Mouse (Mus musculus) MEL (cell line): ENCODE data around the gene Rps15a. TPM values are rescaled to one million over a fixed set of nuclear protein-coding genes. Genes with fewer than 3 reads are reported as not detected.
A peak's percentile ranks its signal among the peaks of the same experiment; 100 is the strongest.

ENCODE experiments used
- DNase-seq: peaks from one replicate; pipeline ENCODE4 v3.0.0; 2011; ENCODE audit warnings: low read depth, low spot score
- H3K27ac ChIP-seq: 2 replicates; pipeline ENCODE4 v1.5.1; 2012; ENCODE audit warnings: low read depth, mild to moderate bottlenecking, control low read depth, low read length, moderate library complexity; ENCODE audit not compliant: control insufficient read depth
- H3K27me3 ChIP-seq, 2 experiments: fragments of 150-350 bp in 1 of 2; sonication (generic) in 1 of 2; 2 replicates each; pipeline ENCODE4 v1.6.1; 2012; ENCODE audit warnings: low read length in 2 of 2, mild to moderate bottlenecking in 2 of 2, improper control_type of control experiment in 1 of 2, moderate library complexity in 1 of 2; ENCODE audit not compliant: insufficient read depth in 2 of 2, control insufficient read depth in 1 of 2
- H3K36me3 ChIP-seq, 2 experiments: 2 replicates each; pipeline ENCODE4 v1.6.1; 2012 to 2014; ENCODE audit warnings: low read length in 2 of 2, improper control_type of control experiment in 1 of 2, inconsistent platforms in 1 of 2, mild to moderate bottlenecking in 1 of 2; ENCODE audit not compliant: insufficient read depth in 2 of 2, control insufficient read depth in 1 of 2
- H3K4me1 ChIP-seq, 2 experiments: fragments of 150-350 bp in 1 of 2; sonication (generic) in 1 of 2; 2 replicates each; pipeline ENCODE4 v1.6.1; 2012; ENCODE audit warnings: low read length in 2 of 2, improper control_type of control experiment in 1 of 2, mild to moderate bottlenecking in 1 of 2; ENCODE audit not compliant: insufficient read depth in 2 of 2, control insufficient read depth in 1 of 2
- H3K4me3 ChIP-seq, 2 experiments: fragments of 150-350 bp in 1 of 2; sonication (generic) in 1 of 2; 2 replicates each; pipeline ENCODE4 v1.5.1; 2012; ENCODE audit warnings: low read depth in 2 of 2, low read length in 2 of 2, mild to moderate bottlenecking in 2 of 2, moderate library complexity in 2 of 2, control low read depth in 1 of 2, improper control_type of control experiment in 1 of 2; ENCODE audit not compliant: control insufficient read depth in 1 of 2, insufficient read depth in 1 of 2
- H3K79me2 ChIP-seq: 2 replicates; pipeline ENCODE4 v1.6.1; 2012; ENCODE audit warnings: mild to moderate bottlenecking, low read length, moderate library complexity; ENCODE audit not compliant: control insufficient read depth, poor library complexity, insufficient read depth
- H3K9ac ChIP-seq: 2 replicates; pipeline ENCODE4 v1.6.1; 2012; ENCODE audit warnings: low read depth, mild to moderate bottlenecking, control low read depth, low read length, moderate library complexity; ENCODE audit not compliant: control insufficient read depth, poor library complexity, severe bottlenecking
- H3K9me3 ChIP-seq: fragments of 150-350 bp; sonication (generic); replicated peaks from 2 replicates; pipeline ENCODE4 v1.6.1; 2012; ENCODE audit warnings: mild to moderate bottlenecking, low read length, improper control_type of control experiment, moderate library complexity; ENCODE audit not compliant: insufficient read depth
- BHLHE40 ChIP-seq: IDR thresholded peaks from 2 replicates; pipeline ENCODE4 v1.6.1; 2012; ENCODE audit warnings: low read depth, mild to moderate bottlenecking, inconsistent platforms, low read length, improper control_type of control experiment, borderline replicate concordance
- E2F4 ChIP-seq: IDR thresholded peaks from 2 replicates; pipeline ENCODE4 v1.6.1; 2011; ENCODE audit warnings: low read depth, low read length, improper control_type of control experiment, borderline replicate concordance
- ETS1 ChIP-seq: IDR thresholded peaks from 2 replicates; pipeline ENCODE4 v1.6.1; 2012; ENCODE audit warnings: low read depth, mild to moderate bottlenecking, inconsistent platforms, low read length, improper control_type of control experiment, moderate library complexity
- GABPA ChIP-seq: IDR thresholded peaks from 2 replicates; pipeline ENCODE4 v1.6.1; 2012; ENCODE audit warnings: low read depth, mild to moderate bottlenecking, inconsistent platforms, low read length, improper control_type of control experiment, moderate library complexity
- GATA1 ChIP-seq: IDR thresholded peaks from 2 replicates; pipeline ENCODE4 v1.6.1; 2011; ENCODE audit warnings: low read depth, low read length, improper control_type of control experiment
- KAT2A ChIP-seq: conservative IDR thresholded peaks from 2 replicates; pipeline ENCODE4 v1.6.1; 2012; ENCODE audit warnings: low read depth, low read length, improper control_type of control experiment, inconsistent platforms
- MAX ChIP-seq: IDR thresholded peaks from 2 replicates; pipeline ENCODE4 v1.6.1; 2011; ENCODE audit warnings: low read length, improper control_type of control experiment
- MYB ChIP-seq: IDR thresholded peaks from 2 replicates; pipeline ENCODE4 v1.6.1; 2011; ENCODE audit warnings: mild to moderate bottlenecking, low read depth, low read length, improper control_type of control experiment
- MYC ChIP-seq: IDR thresholded peaks from 2 replicates; pipeline ENCODE4 v1.6.1; 2011; ENCODE audit warnings: low read depth, mild to moderate bottlenecking, low read length, improper control_type of control experiment, moderate library complexity
- POLR2AphosphoS2 ChIP-seq: IDR thresholded peaks from 2 replicates; pipeline ENCODE4 v1.6.1; 2011; ENCODE audit warnings: low read length, improper control_type of control experiment
- SMC3 ChIP-seq: IDR thresholded peaks from 2 replicates; pipeline ENCODE4 v1.6.1; 2011; ENCODE audit warnings: low read depth, low read length, improper control_type of control experiment
- TBP ChIP-seq: IDR thresholded peaks from 2 replicates; pipeline ENCODE4 v1.8.0; 2011; ENCODE audit warnings: low read depth, low read length, improper control_type of control experiment
- UBTF ChIP-seq: IDR thresholded peaks from 2 replicates; pipeline ENCODE4 v1.6.1; 2012; ENCODE audit warnings: low read depth, mild to moderate bottlenecking, inconsistent platforms, low read length, improper control_type of control experiment, moderate library complexity, borderline replicate concordance; ENCODE audit not compliant: insufficient read depth
- ZMIZ1 ChIP-seq: IDR thresholded peaks from 2 replicates; pipeline ENCODE4 v1.6.1; 2012; ENCODE audit warnings: low read depth, mild to moderate bottlenecking, inconsistent platforms, low read length, improper control_type of control experiment, moderate library complexity
- polyA plus RNA-seq, 2 experiments: library from polyadenylated mRNA; stranded (reverse) in 1 of 2; unstranded in 1 of 2; fragments of >175 nt in 1 of 2; fragments of >200 nt in 1 of 2; gene quantifications; 2 replicates each; pipeline versions ENCODE4 v1.2.1 to v1.2.4; 2012; ENCODE audit warnings: low replicate concordance in 2 of 2, low read depth in 1 of 2; ENCODE audit not compliant: insufficient read length in 2 of 2, insufficient read depth in 1 of 2, missing spikeins in 1 of 2
- total RNA-seq: library from RNA; depleted of rRNA; stranded (reverse); fragments of 300-350 nt; gene quantifications from 2 replicates; pipeline ENCODE4 v1.2.3, GENCODE M21; 2012

Rps15a gene
- total and polyA plus RNA-seq, 3 experiments: 589 to 2,420 TPM; not detected in 1

DNA sequence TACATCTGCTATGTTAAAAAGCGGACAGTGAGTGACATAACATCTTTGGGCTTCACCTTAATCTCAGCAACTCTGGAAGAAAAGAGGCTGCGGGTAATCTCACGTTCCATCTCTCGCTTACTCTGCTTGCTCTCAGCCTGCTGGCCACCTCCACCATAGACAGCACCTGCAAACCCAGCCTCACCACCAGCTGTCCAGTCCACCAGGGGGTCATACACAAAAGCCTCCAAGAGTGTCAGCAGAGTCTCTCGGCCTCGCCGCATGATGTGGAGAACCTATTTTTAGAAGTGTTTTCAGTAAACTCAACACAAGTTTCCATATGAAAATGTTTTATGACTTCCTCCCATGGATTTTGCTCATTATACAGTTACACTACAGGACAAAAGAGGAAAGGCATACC lies 40.5 kb upstream of the Rps15a start:
- Histone ChIP-seq H3K9ac (no peak overlapping the region), H3K4me1 (no peaks in the 10 kb centered on the region), H3K79me2 (no peaks in the 10 kb centered on the region), H3K9me3 (no peaks in the 10 kb centered on the region), H3K27me3 (no peaks in the 10 kb centered on the region), H3K36me3 (peaks cover 0 to 26% of the 10 kb centered on the region in 2 experiments; a peak in 2 of 4 replicates), H3K4me3 (no peak overlapping the region), H3K27ac (no peak overlapping the region)
- TF ChIP-seq UBTF (no peak), ZMIZ1 (no peak), TBP (no peak)
- DNase-seq: no peak

DNA sequence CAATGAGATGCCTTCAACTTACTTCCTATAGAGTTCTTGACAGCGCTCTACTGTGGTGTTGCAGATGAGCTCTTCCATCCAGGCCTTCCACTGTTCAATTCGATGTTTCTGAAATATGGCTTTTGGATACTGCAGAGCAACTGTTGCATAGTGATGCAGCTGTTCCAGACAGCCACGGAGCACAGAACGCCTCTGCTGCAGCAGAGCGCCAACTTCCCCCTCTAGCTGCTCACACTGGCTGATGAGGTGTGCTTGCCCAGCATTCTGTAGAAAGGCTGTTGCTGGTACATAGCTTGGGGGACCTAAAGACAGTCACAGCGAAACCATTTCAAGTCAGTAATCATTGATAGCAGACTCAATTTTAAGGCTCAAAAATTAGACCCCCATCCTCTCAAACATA lies 38.2 kb upstream of the Rps15a start:
- H3K79me2 ChIP-seq: no peaks in the 10 kb centered on the region
- H3K4me1 ChIP-seq: no peaks in the 10 kb centered on the region
- H3K36me3 ChIP-seq: peaks cover 0 to 28% of the 10 kb centered on the region in 2 experiments; a peak in 2 of 4 replicates
- no peaks in the 10 kb centered on the region for H3K9me3 ChIP-seq
- H3K27me3 ChIP-seq: no peaks in the 10 kb centered on the region
- no peak overlapping the region for H3K4me3 ChIP-seq
- no peak for DNase-seq
- no peak overlapping the region for H3K9ac ChIP-seq
- TF ChIP-seq MYB (no peak), POLR2AphosphoS2 (no peak), BHLHE40 (no peak), SMC3 (no peak), KAT2A (no peak), E2F4 (no peak), GABPA (no peak), ETS1 (no peak)
- TF ChIP-seq, all 39 proteins: peak for 0
- no peak overlapping the region for H3K27ac ChIP-seq

DNA sequence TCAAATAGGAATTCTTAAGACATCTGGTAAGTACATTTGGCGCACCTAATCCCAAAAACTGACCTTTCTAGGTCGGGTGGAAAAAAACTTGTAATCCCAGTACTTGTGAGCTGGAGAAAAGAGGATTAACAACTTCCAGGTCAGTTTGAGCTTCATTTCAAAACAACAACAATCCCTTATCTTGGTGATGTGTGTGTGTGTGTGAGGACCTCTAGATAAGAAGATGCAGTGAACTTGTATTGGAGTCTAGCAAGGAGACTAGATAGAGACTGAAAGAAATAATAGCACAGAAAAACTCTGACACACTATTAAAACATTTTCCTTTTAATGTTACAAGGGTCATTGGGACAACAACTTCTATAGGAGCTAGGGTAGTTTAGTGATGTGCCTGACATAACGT lies 27.6 kb upstream of the Rps15a start:
- Histone ChIP-seq H3K36me3 (peaks cover 4 to 45% of the 10 kb centered on the region in 2 experiments), H3K9me3 (no peaks in the 10 kb centered on the region), H3K4me3 (no peak overlapping the region), H3K27me3 (no peaks in the 10 kb centered on the region), H3K27ac (no peak overlapping the region), H3K9ac (no peak overlapping the region), H3K79me2 (no peaks in the 10 kb centered on the region), H3K4me1 (peaks cover 0 to 3% of the 10 kb centered on the region in 2 experiments; a peak in 1 of 4 replicates)
- no peak for DNase-seq
- TF ChIP-seq MAX (no peak), GATA1 (0 out of 2 replicates have a peak, but pooled peaks have one; percentile 26), MYC (no peak), ETS1 (no peak), KAT2A (no peak)
